Mouse (Mus musculus) neural tube, embryonic 15.5 days (tissue): Measurements from ENCODE around the gene Pptc7. TPM values are rescaled to one million over a fixed set of nuclear protein-coding genes. Genes with fewer than 3 reads are reported as not detected.

Experiments
- ATAC-seq: fragments of 200-750 bp; cut with Nextera tagmentation; 2 replicates; pipeline ENCODE4 v1.8.0; 2017; ENCODE audit warnings: mild to moderate bottlenecking, moderate TSS enrichment, moderate library complexity; ENCODE audit not compliant: low FRiP score
- H3K27ac ChIP-seq: fragments of 300-500 bp; sonication (generic); replicated peaks from 2 replicates; pipeline ENCODE4 v1.5.1; 2015; ENCODE audit warnings: mild to moderate bottlenecking, inconsistent platforms
- H3K27me3 ChIP-seq: fragments of 300-500 bp; sonication (generic); replicated peaks from 2 replicates; pipeline ENCODE4 v1.6.1; 2015; ENCODE audit warnings: inconsistent platforms
- H3K36me3 ChIP-seq: fragments of 300-500 bp; sonication (generic); 2 replicates; pipeline ENCODE4 v1.6.1; 2015; ENCODE audit warnings: inconsistent platforms
- H3K4me1 ChIP-seq: fragments of 300-500 bp; sonication (generic); 2 replicates; pipeline ENCODE4 v1.6.1; 2015; ENCODE audit warnings: inconsistent platforms
- H3K4me2 ChIP-seq: fragments of 300-500 bp; sonication (generic); 2 replicates; pipeline ENCODE4 v1.6.1; 2015; ENCODE audit warnings: inconsistent platforms, mild to moderate bottlenecking, moderate library complexity
- H3K4me3 ChIP-seq: fragments of 300-500 bp; sonication (generic); replicated peaks from 2 replicates; pipeline ENCODE4 v1.5.1; 2015; ENCODE audit warnings: mild to moderate bottlenecking, inconsistent platforms
- H3K9ac ChIP-seq: fragments of 300-500 bp; sonication (generic); replicated peaks from 2 replicates; pipeline ENCODE4 v1.6.1; 2015; ENCODE audit warnings: mild to moderate bottlenecking, inconsistent platforms
- H3K9me3 ChIP-seq: fragments of 300-500 bp; sonication (generic); replicated peaks from 2 replicates; pipeline ENCODE4 v1.6.1; 2016; ENCODE audit warnings: inconsistent platforms
- WGBS: fragments of 180-500 bp; shearing (Covaris S2); methylation state at CpG from one replicate; pipeline ENCODE4 v1.1.7; 2015; ENCODE audit warnings: mixed read lengths; 5-methylcytosine and 5-hydroxymethylcytosine counted together
- polyA plus RNA-seq: library from polyadenylated mRNA; unstranded; fragments of >200 nt; fragmentation: Nextera tagmentation; extraction: Ambion mirVana; gene quantifications from 2 replicates; pipeline ENCODE4 v1.2.1, GENCODE M21; 2015

Pptc7 gene
- polyA plus RNA-seq, 1 experiment from 2014 or later, result 8.7 TPM

GRCm38 (mm10) chr5:122344260-122344659 lies 60.1 kb downstream of the Pptc7 start:
- WGBS, result 5% methylated on average over 5 of the region's 5 CpGs
- ATAC-seq, result no peak

DNA sequence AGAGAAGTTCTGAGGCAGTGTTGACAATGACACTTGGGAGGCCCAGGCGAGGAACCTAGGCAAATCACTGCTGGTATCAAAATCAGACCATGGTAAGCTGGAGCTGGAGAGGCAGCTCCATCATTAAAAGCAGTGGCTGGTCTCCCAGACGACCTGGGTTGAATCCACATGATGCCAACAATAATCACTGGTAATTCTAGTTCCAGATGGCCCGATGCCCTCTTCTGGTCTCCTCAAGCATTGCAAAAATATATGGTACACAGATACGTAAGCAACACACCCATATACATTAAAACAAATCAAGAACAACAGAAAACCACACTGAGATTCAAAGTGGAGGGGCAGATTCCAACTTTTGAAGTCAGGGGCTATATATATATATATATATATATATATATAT lies 61.6 kb downstream of the Pptc7 start:
- no peak overlapping the region for H3K4me3 ChIP-seq
- no peak overlapping the region for H3K4me2 ChIP-seq
- H3K9ac ChIP-seq, result no peak overlapping the region
- no peaks in the 10 kb centered on the region for H3K9me3 ChIP-seq
- peaks cover 8% of the 10 kb centered on the region; the same call in 1 of the 2 replicates for H3K4me1 ChIP-seq
- ATAC-seq, result no peak
- WGBS, result 77% methylated on average over 4 of the region's 4 CpGs
- no peaks in the 10 kb centered on the region for H3K36me3 ChIP-seq
- no peaks in the 10 kb centered on the region for H3K27me3 ChIP-seq
- H3K27ac ChIP-seq, result no peak overlapping the region

More at GRCm38 (mm10) chr5:122344260-122344659, 60.1 kb downstream of the Pptc7 start:
- H3K36me3 ChIP-seq, result no peaks in the 10 kb centered on the region
- H3K4me1 ChIP-seq, result peaks cover 8% of the 10 kb centered on the region; the same call in 1 of the 2 replicates
- no peak overlapping the region for H3K9ac ChIP-seq
- H3K9me3 ChIP-seq, result no peaks in the 10 kb centered on the region
- H3K4me2 ChIP-seq, result no peak overlapping the region
- no peak overlapping the region for H3K4me3 ChIP-seq
- no peaks in the 10 kb centered on the region for H3K27me3 ChIP-seq
- H3K27ac ChIP-seq, result no peak overlapping the region

DNA sequence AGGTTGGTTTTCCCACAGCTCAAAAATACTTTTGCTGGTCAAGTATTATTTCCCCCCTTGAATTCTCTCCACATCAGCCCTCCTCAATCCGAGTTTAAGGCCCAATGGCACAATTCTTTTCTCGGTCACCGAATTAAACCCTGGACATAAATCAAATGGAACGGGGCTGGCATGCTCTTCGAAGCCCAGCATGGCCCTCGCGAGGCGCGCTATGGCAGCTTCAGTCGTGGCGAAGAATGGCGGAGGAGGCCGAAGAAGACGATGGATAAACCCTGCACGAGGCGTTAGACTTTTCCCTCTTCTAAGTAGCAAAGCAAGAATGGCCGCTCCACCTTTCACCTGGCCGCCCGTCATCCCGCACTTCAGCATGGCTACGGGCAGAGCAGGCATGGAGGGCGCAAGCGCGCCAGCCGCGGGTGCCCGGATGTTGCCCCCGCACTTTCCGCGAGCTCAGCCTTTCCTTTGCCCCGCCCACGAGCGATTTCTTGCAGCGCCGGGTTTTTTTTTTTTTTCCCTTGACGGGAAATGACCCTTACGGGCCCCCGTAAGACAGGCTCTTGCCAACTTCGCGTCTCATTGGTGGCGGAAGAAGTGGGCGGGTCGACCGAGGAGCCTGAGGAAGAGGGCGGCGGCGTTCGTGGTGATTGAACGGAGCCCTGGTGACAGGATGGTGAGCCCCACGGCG lies 69.8 kb downstream of the Pptc7 start, which contains the start of the genes Rad9b and Vps29:
Gene Rad9b (minus strand): TSS at position 427 of the 685 bp plus-strand sequence.
Gene Vps29 (plus strand): TSS at position 563 of the 685 bp plus-strand sequence.
- peak; percentile 95 for ATAC-seq
- peak within 1 kb of the TSS; percentile 93 for H3K27ac ChIP-seq
- no peaks in the 10 kb centered on the region for H3K27me3 ChIP-seq
- under 1% methylated on average over 51 of the region's 51 CpGs for WGBS
- H3K4me3 ChIP-seq, result peak within 1 kb of the TSS; percentile 95
- 0 out of 2 replicates have a peak, but pooled peaks cover 2% of the 10 kb centered on the region for H3K36me3 ChIP-seq
- H3K4me2 ChIP-seq, result peak within 1 kb of the TSS; percentile 81
- H3K4me1 ChIP-seq, result peaks cover 16% of the 10 kb centered on the region
- H3K9ac ChIP-seq, result peak within 1 kb of the TSS; percentile 94
- H3K9me3 ChIP-seq, result no peaks in the 10 kb centered on the region

- peak overlapping the region; percentile 94 for H3K9ac ChIP-seq
- peak overlapping the region; percentile 95 for H3K4me3 ChIP-seq
- H3K27me3 ChIP-seq, result no peaks in the 10 kb centered on the region
- peak overlapping the region; percentile 93 for H3K27ac ChIP-seq
- H3K4me2 ChIP-seq, result peak overlapping the region; percentile 81
- 0 out of 2 replicates have a peak, but pooled peaks cover 4% of the 10 kb centered on the region for H3K36me3 ChIP-seq
- no peaks in the 10 kb centered on the region for H3K9me3 ChIP-seq
- ATAC-seq, result peak; percentile 62
- WGBS, result under 1% methylated on average over 53 of the region's 57 CpGs
- H3K4me1 ChIP-seq, result peaks cover 16% of the 10 kb centered on the region
Measured at GRCm38 (mm10) chr5:122354492-122355067, 70.4 kb downstream of the Pptc7 start.

DNA sequence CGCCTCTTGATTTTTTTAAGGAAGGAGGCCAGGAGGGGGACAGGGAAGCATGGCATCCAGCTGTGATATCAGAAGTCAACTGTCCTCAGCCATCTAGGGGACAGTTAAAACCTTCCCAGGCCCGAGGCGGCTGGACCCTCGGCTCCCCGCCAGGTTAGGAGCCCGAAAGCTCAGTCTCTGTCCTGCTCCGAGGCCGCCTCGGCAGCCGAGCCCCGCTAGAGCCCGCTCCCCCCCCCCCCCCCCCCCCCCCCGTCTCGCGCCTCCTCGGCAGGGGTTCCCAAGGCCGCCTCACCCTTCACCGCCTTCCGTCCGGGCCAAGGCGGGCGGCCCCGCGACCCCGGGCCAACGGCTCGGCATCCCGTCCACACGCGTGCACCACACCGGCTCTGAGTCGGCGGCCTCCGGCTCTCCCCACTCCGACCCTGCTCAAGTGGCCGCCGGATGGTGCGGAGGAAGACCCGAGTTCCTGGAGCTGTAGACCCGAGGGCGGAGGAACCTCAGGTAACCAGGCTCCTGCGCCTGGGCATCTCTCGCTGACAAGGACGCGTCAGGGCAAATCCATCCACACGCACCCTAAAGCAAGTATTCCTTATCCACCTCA lies 87.5 kb downstream of the Pptc7 start, which contains the start of gene Gpn3:
Gene Gpn3 (plus strand): TSS at position 286 of the 601 bp plus-strand sequence.
- H3K27ac ChIP-seq, result peak within 1 kb of the TSS; percentile 95
- peaks cover 37% of the 10 kb centered on the region for H3K36me3 ChIP-seq
- peaks cover 27% of the 10 kb centered on the region for H3K4me1 ChIP-seq
- H3K4me2 ChIP-seq, result peak within 1 kb of the TSS; percentile 75
- WGBS, result under 1% methylated on average over 39 of the region's 46 CpGs
- no peaks in the 10 kb centered on the region for H3K9me3 ChIP-seq
- H3K27me3 ChIP-seq, result no peaks in the 10 kb centered on the region
- peak within 1 kb of the TSS; percentile 70 for H3K4me3 ChIP-seq
- peak within 1 kb of the TSS; percentile 76 for H3K9ac ChIP-seq
- peak; percentile 80 for ATAC-seq

DNA sequence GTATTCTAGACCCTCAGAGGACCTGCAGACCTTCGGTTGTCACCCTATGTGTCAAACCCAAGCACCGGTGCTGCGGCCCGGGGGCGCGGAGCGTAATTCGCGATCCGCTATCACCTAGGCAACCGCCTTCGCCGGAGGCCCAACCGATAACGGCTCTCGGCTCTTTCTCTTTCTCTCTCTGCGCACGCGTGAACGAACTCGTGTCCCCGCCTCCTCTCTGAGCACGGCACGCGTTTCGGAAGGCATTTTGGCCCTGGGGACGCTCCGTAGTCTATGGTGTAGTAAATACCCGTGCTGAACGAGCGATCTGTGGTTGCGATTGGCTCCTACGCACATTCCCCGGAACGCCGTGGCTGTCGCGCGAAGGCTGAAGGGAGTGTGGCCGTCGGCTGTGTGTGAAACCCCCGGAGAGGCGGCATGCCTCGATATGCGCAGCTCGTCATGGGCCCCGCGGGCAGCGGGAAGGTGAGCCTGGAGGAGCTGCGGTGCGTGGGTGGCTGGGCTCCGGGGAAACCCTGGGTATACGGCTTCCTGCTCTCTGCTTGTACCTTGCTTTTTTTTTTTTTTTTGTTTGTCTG lies 88.1 kb downstream of the Pptc7 start, which contains the start of gene Fam216a:
Gene Fam216a (minus strand): TSS at position 173 of the 578 bp plus-strand sequence.
- H3K27me3 ChIP-seq, result no peaks in the 10 kb centered on the region
- H3K4me1 ChIP-seq, result peaks cover 27% of the 10 kb centered on the region
- no peaks in the 10 kb centered on the region for H3K9me3 ChIP-seq
- peak within 1 kb of the TSS; percentile 76 for H3K9ac ChIP-seq
- 0% methylated on average over 53 of the region's 53 CpGs for WGBS
- ATAC-seq, result peak; percentile 94
- H3K4me2 ChIP-seq, result peak within 1 kb of the TSS; percentile 75
- H3K36me3 ChIP-seq, result peaks cover 31% of the 10 kb centered on the region
- peak within 1 kb of the TSS; percentile 95 for H3K27ac ChIP-seq
- H3K4me3 ChIP-seq, result peak within 1 kb of the TSS; percentile 70

DNA sequence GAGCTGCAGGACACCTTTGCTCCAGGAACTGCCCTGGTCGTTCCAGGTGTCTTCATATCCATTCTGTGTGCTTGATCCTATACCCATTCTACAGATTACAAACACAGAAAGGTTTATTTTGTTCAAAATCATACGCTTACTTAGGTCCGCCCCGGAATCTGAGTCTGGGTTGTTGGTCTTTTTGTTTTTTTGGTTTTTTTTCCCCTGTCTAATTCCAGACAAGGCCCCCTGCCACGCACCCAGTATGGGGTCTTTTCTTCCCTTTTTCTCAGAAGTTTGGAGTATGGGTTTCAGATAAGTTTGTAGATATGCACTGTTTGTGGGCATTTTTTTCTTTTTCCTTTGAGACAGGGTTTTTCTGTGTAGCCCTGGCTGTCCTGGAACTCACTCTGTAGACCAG lies 88.7 kb downstream of the Pptc7 start:
- 0 out of 2 replicates have a peak, but pooled peaks have one; percentile 11 for ATAC-seq

More for the DNA sequence above, 88.7 kb downstream of the Pptc7 start:
- H3K27ac ChIP-seq, result peak overlapping the region; percentile 87
- H3K4me2 ChIP-seq, result peak overlapping the region; percentile 75
- 4% methylated on average over 5 of the region's 5 CpGs for WGBS
- H3K9ac ChIP-seq, result peak overlapping the region; percentile 76
- peak overlapping the region; percentile 70 for H3K4me3 ChIP-seq
- peaks cover 27% of the 10 kb centered on the region for H3K4me1 ChIP-seq
- no peaks in the 10 kb centered on the region for H3K27me3 ChIP-seq
- H3K9me3 ChIP-seq, result no peaks in the 10 kb centered on the region
- H3K36me3 ChIP-seq, result peaks cover 25% of the 10 kb centered on the region

Other genes starting within 250 kb of the Pptc7 start
- 18.0 and 19.9 TPM in 2 replicates for gene Cux2, start 234.3 kb upstream of the Pptc7 start, polyA plus RNA-seq
- gene Myl2, start 183.4 kb upstream of the Pptc7 start, polyA plus RNA-seq, result 1.8 and 4.7 TPM in 2 replicates
- gene Ccdc63, start 143.5 kb upstream of the Pptc7 start, polyA plus RNA-seq, result 0.44 TPM in 1 of 2 replicates, not detected in the other
- 184 and 200 TPM in 2 replicates for gene Ppp1cc, start 126.1 kb upstream of the Pptc7 start, polyA plus RNA-seq
- gene Hvcn1, start 77.6 kb upstream of the Pptc7 start, polyA plus RNA-seq, result 1.3 and 4.1 TPM in 2 replicates
- gene Tctn1, start 19.9 kb upstream of the Pptc7 start, polyA plus RNA-seq, result 5.8 and 6.0 TPM in 2 replicates
- gene Rad9b, start 69.9 kb downstream of the Pptc7 start, polyA plus RNA-seq, result 19.1 and 22.1 TPM in 2 replicates
- gene Vps29, start 70.0 kb downstream of the Pptc7 start, polyA plus RNA-seq, result 309 and 343 TPM in 2 replicates
- gene Gpn3, start 87.5 kb downstream of the Pptc7 start, polyA plus RNA-seq, result 45.7 and 51.5 TPM in 2 replicates
- 133 and 152 TPM in 2 replicates for gene Fam216a, start 88.0 kb downstream of the Pptc7 start, polyA plus RNA-seq
- 163 and 167 TPM in 2 replicates for gene Arpc3, start 107.5 kb downstream of the Pptc7 start, polyA plus RNA-seq
- 47.3 and 47.5 TPM in 2 replicates for gene Anapc7, start 137.3 kb downstream of the Pptc7 start, polyA plus RNA-seq
- 49.4 and 52.0 TPM in 2 replicates for gene Atp2a2, start 217.9 kb downstream of the Pptc7 start, polyA plus RNA-seq